Comparison of ENCODE assay signal across 8 mouse cellular contexts in genomic region chr2:126932261-126932896, GRCm38 (mm10). TPM values are rescaled to one million over a fixed set of nuclear protein-coding genes. Genes with fewer than 3 reads are reported as not detected.
DNase-seq lines count a peak whose midpoint lies in the region; ATAC-seq and TF ChIP-seq lines count a peak whose summit lies in the region.

No protein-coding gene starts in this region.

- peak overlapping the region; percentile 65 for H3K4me2 ChIP-seq in forebrain, embryonic 15.5 days (replicated peaks)
- H3K4me2 ChIP-seq in liver, embryonic 16.5 days (ENCODE audit: low read depth, low read length) = peak overlapping the region; percentile 84
- peak overlapping the region; percentile 57 for H3K4me2 ChIP-seq in stomach, embryonic 15.5 days

- H3K9ac ChIP-seq in forebrain, embryonic 15.5 days (replicated peaks) = peak overlapping the region; percentile 90
- peak overlapping the region; percentile 87 for H3K9ac ChIP-seq in liver, embryonic 16.5 days (ENCODE audit: low read depth, low read length)
- H3K9ac ChIP-seq in stomach, embryonic 15.5 days = peak overlapping the region; percentile 66; the same call in 1 of the 2 replicates

- TF ChIP-seq CTCF in lung, adult 2 months (IDR thresholded peaks at IDR 0.05; ENCODE audit: insufficient read depth, low read length) = no peak

- peak overlapping the region; percentile 94 for H3K27ac ChIP-seq in forebrain, embryonic 15.5 days (replicated peaks)
- H3K27ac ChIP-seq in liver, embryonic 16.5 days (ENCODE audit: low read length) = peak overlapping the region; percentile 95
- peak overlapping the region; percentile 99 for H3K27ac ChIP-seq in stomach, embryonic 15.5 days

- peaks cover under 1% of the 10 kb centered on the region; the same call in 1 of the 2 replicates for H3K36me3 ChIP-seq in forebrain, embryonic 15.5 days
- no peaks in the 10 kb centered on the region for H3K36me3 ChIP-seq in liver, embryonic 16.5 days (ENCODE audit: control insufficient read depth, insufficient read depth)
- no peaks in the 10 kb centered on the region for H3K36me3 ChIP-seq in stomach, embryonic 15.5 days

- WGBS in lung, adult 2 months = 2% methylated on average over 15 of the region's 15 CpGs
- 1% methylated on average over 15 of the region's 15 CpGs for WGBS in forebrain, embryonic 15.5 days
- WGBS in liver, embryonic 16.5 days (ENCODE audit: insufficient replicate concordance) = 3% methylated on average over 15 of the region's 15 CpGs
- WGBS in stomach, embryonic 15.5 days = 3% methylated on average over 15 of the region's 15 CpGs

- ATAC-seq in forebrain, embryonic 15.5 days (replicated peaks) = no peak
- ATAC-seq in liver, embryonic 16.5 days (ENCODE audit: low read depth) = peak; percentile 47
- no peak for ATAC-seq in stomach, embryonic 15.5 days (ENCODE audit: insufficient read depth, low FRiP score, low read depth)

- peaks cover 7% of the 10 kb centered on the region; the same call in 1 of the 2 replicates for H3K4me1 ChIP-seq in lung, adult 2 months (ENCODE audit: control insufficient read depth, insufficient read depth, low read length)
- H3K4me1 ChIP-seq in forebrain, embryonic 15.5 days = peaks cover 10% of the 10 kb centered on the region
- H3K4me1 ChIP-seq in liver, embryonic 16.5 days (ENCODE audit: control insufficient read depth, low read depth, low read length) = peaks cover 6% of the 10 kb centered on the region
- no peaks in the 10 kb centered on the region; the same call in 1 of the 2 replicates for H3K4me1 ChIP-seq in stomach, embryonic 15.5 days

- peak; percentile 52 for DNase-seq in adrenal gland, postnatal 25 days
- DNase-seq in adrenal gland, adult 2 months = no peak
- DNase-seq in lung, adult 2 months = peak; percentile 65
- DNase-seq in lung, postnatal 4 days = no peak
- DNase-seq in adipocyte (ENCODE audit: low spot score) = no peak

- H3K9me3 ChIP-seq in forebrain, embryonic 15.5 days = no peaks in the 10 kb centered on the region
- no peaks in the 10 kb centered on the region for H3K9me3 ChIP-seq in liver, embryonic 16.5 days (replicated peaks; ENCODE audit: control insufficient read depth, low read length)
- no peaks in the 10 kb centered on the region for H3K9me3 ChIP-seq in stomach, embryonic 15.5 days

- H3K4me3 ChIP-seq in lung, adult 2 months (replicated peaks; ENCODE audit: extremely low read depth, low read depth, low read length) = peak overlapping the region; percentile 78
- H3K4me3 ChIP-seq in forebrain, embryonic 15.5 days = peak overlapping the region; percentile 80
- H3K4me3 ChIP-seq in liver, embryonic 16.5 days (ENCODE audit: low read depth, low read length) = peak overlapping the region; percentile 81
- peak overlapping the region; percentile 67 for H3K4me3 ChIP-seq in stomach, embryonic 15.5 days (replicated peaks)

- no peak for TF ChIP-seq POLR2A in lung, adult 2 months (IDR thresholded peaks at IDR 0.05; ENCODE audit: borderline replicate concordance, extremely low read depth, low read depth, low read length)

- no peaks in the 10 kb centered on the region for H3K27me3 ChIP-seq in forebrain, embryonic 15.5 days
- H3K27me3 ChIP-seq in liver, embryonic 16.5 days (ENCODE audit: control insufficient read depth, insufficient read depth, low read depth, low read length) = no peaks in the 10 kb centered on the region
- no peaks in the 10 kb centered on the region for H3K27me3 ChIP-seq in stomach, embryonic 15.5 days (replicated peaks)

RNA-seq across cellular contexts. Expression of gene Sppl2a, which starts 0.7 kb away (rescaled TPM):
- total RNA-seq in adrenal gland, postnatal 25 days (2021) = 91.0 and 92.7 TPM in 2 replicates
- 10 to 100 TPM; 72.2 to 86.9 TPM for total RNA-seq in adrenal gland, adult 2 months (2021)
- polyA plus RNA-seq in adrenal gland, adult 2 months (2012; rRNA removed) = 9.1 and 10.6 TPM in 2 replicates
- polyA plus RNA-seq in lung, adult 2 months (2012; rRNA removed) = 13.1 and 23.0 TPM in 2 replicates
- polyA plus RNA-seq in forebrain, embryonic 15.5 days (2015; fragmentation: Nextera tagmentation; extraction: Ambion mirVana) = 43.5 and 45.0 TPM in 2 replicates
- polyA plus RNA-seq in liver, embryonic 16.5 days (2015; fragmentation: Nextera tagmentation; extraction: Ambion mirVana) = 22.0 and 23.4 TPM in 2 replicates
- polyA plus RNA-seq in stomach, embryonic 15.5 days (2015; fragmentation: Nextera tagmentation; extraction: Ambion mirVana) = 48.3 and 48.4 TPM in 2 replicates

RNA-seq across cellular contexts. Expression of gene Trpm7, which starts 56.3 kb away (rescaled TPM):
- 47.1 and 54.7 TPM in 2 replicates for total RNA-seq in adrenal gland, postnatal 25 days (2021)
- 10 to 100 TPM; 35.8 to 41.1 TPM for total RNA-seq in adrenal gland, adult 2 months (2021)
- 1.2 and 1.5 TPM in 2 replicates for polyA plus RNA-seq in adrenal gland, adult 2 months (2012; rRNA removed)
- 4.5 and 7.2 TPM in 2 replicates for polyA plus RNA-seq in lung, adult 2 months (2012; rRNA removed)
- 39.7 and 40.0 TPM in 2 replicates for polyA plus RNA-seq in forebrain, embryonic 15.5 days (2015; fragmentation: Nextera tagmentation; extraction: Ambion mirVana)
- polyA plus RNA-seq in liver, embryonic 16.5 days (2015; fragmentation: Nextera tagmentation; extraction: Ambion mirVana) = 15.8 and 18.4 TPM in 2 replicates
- polyA plus RNA-seq in stomach, embryonic 15.5 days (2015; fragmentation: Nextera tagmentation; extraction: Ambion mirVana) = 44.4 and 48.2 TPM in 2 replicates

Comparison
In these comparisons a context has a peak if more than half of its experiments do, and no peak if none do; other contexts are left out.
1. DNase-seq: peak in adrenal gland, postnatal 25 days (single experiment) and lung, adult 2 months (single experiment); none in adrenal gland, adult 2 months (single experiment), lung, postnatal 4 days (0 of 2) and adipocyte (single experiment).
2. Peak in every context shown above with its lines, with median percentiles within 50 percentile points of each other: H3K4me3 ChIP-seq, H3K27ac ChIP-seq, H3K4me2 ChIP-seq and H3K9ac ChIP-seq.